28 mouse cellular contexts compared by ENCODE assay signal in the genomic region with DNA sequence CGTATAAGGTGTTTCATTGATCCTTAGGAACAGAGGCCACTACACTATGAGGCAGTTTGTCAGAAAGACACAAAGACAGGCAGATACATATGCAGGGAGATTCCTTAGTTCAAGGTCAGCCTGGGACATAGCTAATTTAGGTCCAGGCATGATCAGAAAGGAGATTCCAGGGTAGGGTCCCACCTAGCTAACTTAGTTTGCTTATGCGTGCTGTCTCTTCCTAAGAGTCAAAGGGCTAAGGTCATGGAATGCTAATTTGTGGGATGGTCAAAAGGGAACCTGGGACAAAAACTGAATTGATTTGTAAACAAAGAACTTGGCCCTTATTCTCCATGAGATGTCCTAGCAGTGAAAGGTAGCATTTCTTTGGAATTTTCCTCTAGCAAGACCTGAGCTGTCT.
"Had no signal": no experiment of that assay in that cellular context is flagged by ENCODE, and none has a peak within 500 bp of the region (broad histone marks: within the 10 kb centered on the region; RNA-seq: fewer than 3 reads in every experiment).

No protein-coding gene starts in this region.

- H3K4me2 ChIP-seq: heart, embryonic 12.5 days; hindbrain, embryonic 12.5 days; hindbrain, embryonic 14.5 days; intestine, embryonic 15.5 days; kidney, embryonic 15.5 days; limb, embryonic 13.5 days; limb, embryonic 15.5 days; liver, embryonic 12.5 days had no signal

- H3K4me3 ChIP-seq: gastrocnemius, adult 2 months; heart, embryonic 10.5 days; heart, embryonic 12.5 days; hindbrain, embryonic 10.5 days; hindbrain, embryonic 12.5 days; intestine, embryonic 15.5 days; kidney, embryonic 15.5 days; limb, embryonic 13.5 days; limb, embryonic 15.5 days; liver, embryonic 12.5 days had no signal

- H3K27ac ChIP-seq: gastrocnemius, adult 2 months; heart, embryonic 10.5 days; hindbrain, embryonic 10.5 days; hindbrain, embryonic 12.5 days; hindbrain, embryonic 14.5 days; intestine, embryonic 15.5 days; kidney, embryonic 15.5 days; kidney, postnatal 0 days; limb, embryonic 13.5 days; limb, embryonic 15.5 days; liver, embryonic 12.5 days; liver, embryonic 14.5 days had no signal

- H3K9me3 ChIP-seq: heart, embryonic 10.5 days; heart, embryonic 12.5 days; hindbrain, embryonic 10.5 days; hindbrain, embryonic 12.5 days; intestine, embryonic 15.5 days; kidney, embryonic 15.5 days; limb, embryonic 13.5 days; limb, embryonic 15.5 days; liver, embryonic 12.5 days had no signal

- H3K36me3 ChIP-seq: heart, embryonic 10.5 days; heart, embryonic 12.5 days; hindbrain, embryonic 10.5 days; hindbrain, embryonic 12.5 days; intestine, embryonic 15.5 days; kidney, embryonic 15.5 days; limb, embryonic 13.5 days; limb, embryonic 15.5 days; liver, embryonic 12.5 days had no signal

- H3K9ac ChIP-seq: heart, embryonic 12.5 days; hindbrain, embryonic 12.5 days; hindbrain, embryonic 14.5 days; intestine, embryonic 15.5 days; kidney, embryonic 15.5 days; limb, embryonic 13.5 days; limb, embryonic 15.5 days; liver, embryonic 12.5 days; liver, embryonic 14.5 days had no signal

- H3K27me3 ChIP-seq: heart, embryonic 12.5 days; hindbrain, embryonic 12.5 days; intestine, embryonic 15.5 days; kidney, embryonic 15.5 days; limb, embryonic 13.5 days; limb, embryonic 15.5 days; liver, embryonic 12.5 days had no signal

- H3K4me1 ChIP-seq: heart, embryonic 10.5 days; heart, embryonic 12.5 days; hindbrain, embryonic 10.5 days; hindbrain, embryonic 12.5 days; intestine, embryonic 15.5 days; kidney, embryonic 15.5 days; limb, embryonic 13.5 days; limb, embryonic 15.5 days; liver, embryonic 12.5 days had no signal

- ATAC-seq: hindbrain, embryonic 16.5 days; inflammation-experienced regulatory T-cells, adult 6 months; intestine, embryonic 15.5 days; intestine, postnatal 0 days; liver, embryonic 12.5 days had no signal

- DNase-seq: gastrocnemius, adult 2 months; gastrocnemius, postnatal 10 days; gastrocnemius, postnatal 25 days; heart, adult 18-20 months; heart, postnatal 10 days; heart, postnatal 4 days; kidney, adult 18-20 months; kidney, adult 8-10 months; kidney, postnatal 14 days; kidney, postnatal 36 days; layer of hippocampus, adult 9-11 months; layer of hippocampus, postnatal 36 days; left cerebral cortex, postnatal 4 days had no signal
